Mouse (Mus musculus) large intestine, adult 2 months (tissue): ENCODE data around the gene Stfa3. TPM values are rescaled to one million over a fixed set of nuclear protein-coding genes. Genes with fewer than 3 reads are reported as not detected.
"Not testable (repeated sequence)": the region's sequence is repeated elsewhere in the genome, so short reads cannot be mapped to it uniquely, and the experiment has no call there.

Source experiments
- DNase-seq: peaks from one replicate; pipeline ENCODE4 v3.0.0-alpha.2; 2012; ENCODE audit warnings: low read depth, low spot score
- WGBS: fragments of 180-500 bp; shearing (Covaris S2); methylation state at CpG from one replicate; pipeline ENCODE4 v1.1.7; 2018; 5-methylcytosine and 5-hydroxymethylcytosine counted together
- polyA plus RNA-seq: library from polyadenylated mRNA; depleted of rRNA; stranded (reverse); fragments of >200 nt; gene quantifications from 2 replicates; pipeline ENCODE4 v1.2.3, GENCODE M21; 2012; rRNA removed

Gene Stfa3
- not detected in 2 replicates for polyA plus RNA-seq

- DNase-seq: no peak
- WGBS: 42% methylated on average over 4 of the region's 4 CpGs
Observed at GRCm38 (mm10) chr16:36455342-36455802, at the start of gene Stfa3. Gene Stfa3 (minus strand): TSS chr16:36455392.

- DNase-seq: no peak
- whole genome bisulfite sequencing: 42% methylated on average over 2 of the region's 2 CpGs
Observed at GRCm38 (mm10) chr16:36502286-36502685, 47.1 kb upstream of the Stfa3 start.

- 32% methylated on average over 1 of the region's 1 CpGs for WGBS
- no peak for DNase-seq
Observed at GRCm38 (mm10) chr16:36492420-36492819, 37.2 kb upstream of the Stfa3 start.

- WGBS: 77% methylated on average over 9 of the region's 9 CpGs
- DNase-seq: no peak
Observed at GRCm38 (mm10) chr16:36476866-36477265, 21.7 kb upstream of the Stfa3 start.

GRCm38 (mm10) chr16:36475530-36475929, 20.3 kb upstream of the Stfa3 start:
- DNase-seq: no peak
- 89% methylated on average over 3 of the region's 3 CpGs for WGBS

- 59% methylated on average over 2 of the region's 2 CpGs for WGBS
- no peak for DNase-seq
Observed at GRCm38 (mm10) chr16:36474849-36475248, 19.7 kb upstream of the Stfa3 start.

- no peak for DNase-seq
- WGBS: 53% methylated on average over 17 of the region's 17 CpGs
Observed at GRCm38 (mm10) chr16:36473217-36474216, 18.3 kb upstream of the Stfa3 start.

GRCm38 (mm10) chr16:36471066-36471633, 16.0 kb upstream of the Stfa3 start:
- DNase-seq: no peak
- 60% methylated on average over 13 of the region's 13 CpGs for WGBS

GRCm38 (mm10) chr16:36469955-36470478, 14.8 kb upstream of the Stfa3 start:
- 10% methylated on average over 2 of the region's 2 CpGs for WGBS
- DNase-seq: no peak

- WGBS: 28% methylated on average over 9 of the region's 9 CpGs
- DNase-seq: peak; percentile 33
Observed at GRCm38 (mm10) chr16:36469367-36469766, 14.2 kb upstream of the Stfa3 start.

- 69% methylated on average over 4 of the region's 4 CpGs for WGBS
- no peak for DNase-seq
Observed at GRCm38 (mm10) chr16:36468862-36469261, 13.7 kb upstream of the Stfa3 start.

- DNase-seq: no peak
- 57% methylated on average over 2 of the region's 2 CpGs for WGBS
Observed at GRCm38 (mm10) chr16:36467936-36468335, 12.7 kb upstream of the Stfa3 start.

- no peak for DNase-seq
- 89% methylated on average over 3 of the region's 3 CpGs for WGBS
Observed at GRCm38 (mm10) chr16:36465436-36465835, 10.2 kb upstream of the Stfa3 start.

GRCm38 (mm10) chr16:36464076-36464475, 8.9 kb upstream of the Stfa3 start:
- DNase-seq: no peak
- WGBS: 60% methylated on average over 4 of the region's 4 CpGs

- no peak for DNase-seq
- WGBS: 62% methylated on average over 2 of the region's 2 CpGs
Observed at GRCm38 (mm10) chr16:36460426-36460825, 5.2 kb upstream of the Stfa3 start.

- 48% methylated on average over 1 of the region's 1 CpGs for WGBS
- not testable (repeated sequence) for DNase-seq
Observed at GRCm38 (mm10) chr16:36420979-36421378, 34.2 kb downstream of the Stfa3 start.

- DNase-seq: no peak
Observed at GRCm38 (mm10) chr16:36408357-36408756, 46.8 kb downstream of the Stfa3 start, which contains the start of gene Stfa2. Gene Stfa2 (minus strand): TSS chr16:36408457.
